Mouse (Mus musculus) forebrain, embryonic 16.5 days (tissue): Measurements from ENCODE around the gene Nudt2. TPM values are rescaled to one million over a fixed set of nuclear protein-coding genes. Genes with fewer than 3 reads are reported as not detected.
A peak's percentile ranks its signal among the peaks of the same experiment; 100 is the strongest.

Experiments used
- ATAC-seq: fragments of 200-750 bp; cut with Nextera tagmentation; 2 replicates; pipeline ENCODE4 v1.8.0; 2017; ENCODE audit warnings: mild to moderate bottlenecking, moderate library complexity
- H3K27ac ChIP-seq: fragments of 300-500 bp; sonication (generic); 2 replicates; pipeline ENCODE4 v1.5.1; 2014; ENCODE audit warnings: low read length, control low read depth
- H3K27me3 ChIP-seq: fragments of 300-500 bp; sonication (generic); replicated peaks from 2 replicates; pipeline ENCODE4 v1.6.1; 2014; ENCODE audit warnings: low read length; ENCODE audit not compliant: control insufficient read depth, insufficient read depth
- H3K36me3 ChIP-seq: fragments of 300-500 bp; sonication (generic); 2 replicates; pipeline ENCODE4 v1.6.1; 2014; ENCODE audit not compliant: control insufficient read depth, insufficient read depth
- H3K4me1 ChIP-seq: fragments of 300-500 bp; sonication (generic); replicated peaks from 2 replicates; pipeline ENCODE4 v1.6.1; 2014; ENCODE audit warnings: low read length; ENCODE audit not compliant: control insufficient read depth, insufficient read depth
- H3K4me2 ChIP-seq: fragments of 300-500 bp; sonication (generic); 2 replicates; pipeline ENCODE4 v1.6.1; 2014; ENCODE audit warnings: mild to moderate bottlenecking, low read length, control low read depth
- H3K4me3 ChIP-seq: fragments of 300-500 bp; sonication (generic); replicated peaks from 2 replicates; pipeline ENCODE4 v1.5.1; 2014; ENCODE audit warnings: mild to moderate bottlenecking, low read length, control low read depth
- H3K9ac ChIP-seq: fragments of 300-500 bp; sonication (generic); replicated peaks from 2 replicates; pipeline ENCODE4 v1.6.1; 2014; ENCODE audit warnings: low read depth, low read length, control low read depth
- H3K9me3 ChIP-seq: fragments of 300-500 bp; sonication (generic); 2 replicates; pipeline ENCODE4 v1.6.1; 2016; ENCODE audit warnings: low read length; ENCODE audit not compliant: control insufficient read depth
- WGBS: fragments of 180-500 bp; shearing (Covaris S2); extraction: QIAGEN DNeasy Blood & Tissue Kit; methylation state at CpG from one replicate; pipeline ENCODE4 v1.1.7; 2014; 5-methylcytosine and 5-hydroxymethylcytosine counted together
- polyA plus RNA-seq: library from polyadenylated mRNA; unstranded; fragments of >200 nt; fragmentation: Nextera tagmentation; extraction: Ambion mirVana; gene quantifications from 2 replicates; pipeline ENCODE4 v1.2.1, GENCODE M21; 2015

Gene Nudt2
- polyA plus RNA-seq, 1 experiment from 2014 or later: 68.2 TPM

DNA sequence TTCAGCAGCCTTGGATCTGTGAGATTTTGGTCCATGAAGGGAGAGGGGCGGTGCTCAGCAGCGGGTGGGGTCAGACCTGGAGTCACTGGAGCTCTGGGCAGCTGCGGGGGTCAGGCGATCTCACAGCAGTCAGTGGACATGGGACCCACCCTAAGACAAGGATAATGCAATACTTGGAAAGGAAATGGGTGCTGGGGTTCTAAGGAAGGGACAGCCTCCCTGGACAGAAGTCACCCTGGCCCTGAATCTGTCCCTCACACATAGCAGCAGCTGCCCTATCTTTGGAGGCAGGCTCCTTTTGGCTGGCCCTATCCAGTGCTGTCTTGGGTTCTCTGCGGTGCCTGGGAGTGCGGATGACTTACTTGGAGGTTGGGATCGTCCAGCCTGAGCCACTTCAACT is 58.9 kb downstream of the Nudt2 start:
- no peak overlapping the region for H3K4me3 ChIP-seq
- H3K4me2 ChIP-seq: no peak overlapping the region
- no peak for ATAC-seq
- peaks cover 21% of the 10 kb centered on the region for H3K4me1 ChIP-seq
- H3K9me3 ChIP-seq: no peaks in the 10 kb centered on the region
- 86% methylated on average over 7 of the region's 7 CpGs for WGBS
- H3K27me3 ChIP-seq: no peaks in the 10 kb centered on the region
- H3K9ac ChIP-seq: no peak overlapping the region
- H3K36me3 ChIP-seq: no peaks in the 10 kb centered on the region
- no peak overlapping the region for H3K27ac ChIP-seq

GRCm38 (mm10) chr4:41524829-41525228 is 59.9 kb downstream of the Nudt2 start:
- 81% methylated on average over 9 of the region's 9 CpGs for WGBS
- H3K4me3 ChIP-seq: no peak overlapping the region
- H3K27ac ChIP-seq: no peak overlapping the region
- H3K9me3 ChIP-seq: no peaks in the 10 kb centered on the region
- H3K4me1 ChIP-seq: peaks cover 24% of the 10 kb centered on the region
- ATAC-seq: no peak
- H3K4me2 ChIP-seq: no peak overlapping the region
- H3K27me3 ChIP-seq: no peaks in the 10 kb centered on the region
- no peaks in the 10 kb centered on the region for H3K36me3 ChIP-seq
- H3K9ac ChIP-seq: no peak overlapping the region

GRCm38 (mm10) chr4:41526553-41526952 is 61.6 kb downstream of the Nudt2 start:
- H3K27me3 ChIP-seq: no peaks in the 10 kb centered on the region
- H3K4me1 ChIP-seq: peaks cover 24% of the 10 kb centered on the region
- H3K4me2 ChIP-seq: no peak overlapping the region
- ATAC-seq: peak; percentile 20
- 18% methylated on average over 7 of the region's 7 CpGs for WGBS
- H3K27ac ChIP-seq: no peak overlapping the region
- H3K36me3 ChIP-seq: no peaks in the 10 kb centered on the region
- no peak overlapping the region for H3K4me3 ChIP-seq
- H3K9me3 ChIP-seq: no peaks in the 10 kb centered on the region
- no peak overlapping the region; the same call in 1 of the 2 replicates for H3K9ac ChIP-seq

DNA sequence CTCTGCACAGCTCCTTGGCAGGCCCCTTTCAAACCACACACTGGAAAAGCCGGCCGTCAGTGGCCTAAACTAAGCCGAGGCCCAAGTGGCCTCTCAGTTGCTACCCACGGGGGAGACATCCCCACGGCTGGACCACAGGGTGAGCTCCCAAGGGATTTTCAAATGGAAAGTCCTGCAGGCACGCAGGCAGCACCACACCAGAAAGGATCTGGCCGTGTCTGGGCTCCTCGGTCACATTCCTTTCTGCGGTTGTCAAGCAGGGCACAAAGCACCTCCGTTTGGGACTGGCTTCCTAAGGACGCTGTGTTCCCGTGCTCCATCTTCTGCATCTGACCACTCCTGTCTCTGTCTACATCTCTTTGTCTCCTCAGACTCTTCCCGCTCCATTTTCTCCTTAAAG is 62.1 kb downstream of the Nudt2 start:
- Histone ChIP-seq H3K9me3 (no peaks in the 10 kb centered on the region), H3K4me1 (peaks cover 24% of the 10 kb centered on the region), H3K9ac (peak overlapping the region; percentile 35; the same call in 1 of the 2 replicates), H3K4me3 (no peak overlapping the region), H3K36me3 (no peaks in the 10 kb centered on the region), H3K27ac (no peak overlapping the region), H3K4me2 (no peak overlapping the region), H3K27me3 (no peaks in the 10 kb centered on the region)
- ATAC-seq: peak; percentile 25
- WGBS: 19% methylated on average over 13 of the region's 13 CpGs

DNA sequence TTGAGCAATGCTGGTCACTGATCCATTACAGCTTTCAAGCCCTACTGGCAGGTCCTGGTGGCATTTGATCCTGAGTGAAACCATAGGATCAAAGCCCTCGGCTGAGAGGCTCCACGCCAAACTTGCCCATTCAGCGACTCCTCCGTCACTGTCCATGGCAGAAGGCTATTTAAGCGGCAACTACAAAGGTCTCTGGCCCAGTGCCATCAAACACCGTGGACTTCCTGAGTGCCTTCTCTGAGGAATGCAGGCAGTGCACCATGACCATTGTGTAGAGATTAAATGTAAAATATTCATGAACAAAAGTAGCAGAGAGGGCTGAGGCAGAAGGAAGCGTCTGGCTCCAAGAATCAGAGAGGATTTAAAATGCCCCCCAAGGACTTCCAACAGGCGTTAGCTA is 63.0 kb downstream of the Nudt2 start:
- H3K9me3 ChIP-seq: no peaks in the 10 kb centered on the region
- WGBS: 12% methylated on average over 8 of the region's 8 CpGs
- H3K27ac ChIP-seq: no peak overlapping the region
- ATAC-seq: no peak
- H3K36me3 ChIP-seq: no peaks in the 10 kb centered on the region
- no peak overlapping the region for H3K4me2 ChIP-seq
- H3K4me1 ChIP-seq: peaks cover 24% of the 10 kb centered on the region
- H3K4me3 ChIP-seq: no peak overlapping the region
- no peaks in the 10 kb centered on the region for H3K27me3 ChIP-seq
- no peak overlapping the region for H3K9ac ChIP-seq

Other genes with a start within 250 kb of the Nudt2 start
- gene Ubap2, start 190.0 kb upstream of the Nudt2 start, polyA plus RNA-seq: 62.5 and 63.5 TPM in 2 replicates
- gene Dcaf12, start 150.3 kb upstream of the Nudt2 start, polyA plus RNA-seq: 88.9 and 101 TPM in 2 replicates
- gene Ubap1, start 116.2 kb upstream of the Nudt2 start, polyA plus RNA-seq: 73.6 and 82.4 TPM in 2 replicates
- gene Kif24, start 264 bp upstream of the Nudt2 start, polyA plus RNA-seq: 3.7 and 4.9 TPM in 2 replicates
- gene AI464131, start 37.9 kb downstream of the Nudt2 start, polyA plus RNA-seq: 2.8 and 3.4 TPM in 2 replicates
- gene 1110017D15Rik, start 52.2 kb downstream of the Nudt2 start, polyA plus RNA-seq: 8.8 and 11.1 TPM in 2 replicates
- gene Fam219a, start 104.4 kb downstream of the Nudt2 start, polyA plus RNA-seq: 13.7 and 14.2 TPM in 2 replicates
- gene Dnaic1, start 104.6 kb downstream of the Nudt2 start, polyA plus RNA-seq: 1.2 and 1.7 TPM in 2 replicates
- 51.5 and 68.4 TPM in 2 replicates for gene Enho, start 175.2 kb downstream of the Nudt2 start, polyA plus RNA-seq
- gene Cntfr, start 231.9 kb downstream of the Nudt2 start, polyA plus RNA-seq: 12.3 and 16.7 TPM in 2 replicates
- gene Il11ra1, start 234.8 kb downstream of the Nudt2 start, polyA plus RNA-seq: 28.3 and 29.2 TPM in 2 replicates
- gene Rpp25l, start 248.4 kb downstream of the Nudt2 start, polyA plus RNA-seq: 51.7 and 60.5 TPM in 2 replicates